Mouse (Mus musculus) spleen, adult 2 months (tissue): ENCODE data around the gene Rft1.

Experiments used
- CTCF ChIP-seq: fragments of 200-500 bp; IDR thresholded peaks from 2 replicates; pipeline ENCODE4 v1.5.1; 2011; ENCODE audit warnings: mild to moderate bottlenecking, inconsistent platforms; ENCODE audit not compliant: insufficient read depth, insufficient read length, insufficient replicate concordance; ENCODE audit errors: extremely low read depth
- POLR2A ChIP-seq: fragments of 200-500 bp; IDR thresholded peaks from 2 replicates; pipeline ENCODE4 v1.6.1; 2011; ENCODE audit warnings: low read depth, low read length, inconsistent platforms

DNA sequence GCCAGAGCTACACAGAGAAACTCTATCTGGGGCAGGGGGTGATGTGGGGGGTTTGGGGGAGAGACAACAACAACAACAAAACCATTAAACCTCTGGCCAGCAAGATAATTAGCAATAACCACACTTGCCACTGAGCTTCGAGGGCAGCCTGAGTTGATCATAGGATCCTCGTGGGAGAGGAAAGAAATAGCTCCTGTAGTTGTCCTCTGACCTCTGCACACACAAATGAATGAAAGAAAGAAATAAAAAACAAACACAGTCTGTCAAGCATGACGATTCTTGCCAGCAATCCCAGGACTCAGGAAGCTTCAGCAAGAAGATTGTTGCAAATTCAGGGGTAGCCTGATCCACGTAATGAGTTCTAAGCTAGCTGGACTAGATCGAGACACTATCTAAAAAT lies 48.4 kb downstream of the Rft1 start:
- TF ChIP-seq CTCF: no peak
- no peak for TF ChIP-seq POLR2A
